Mouse (Mus musculus) spleen, postnatal 4 days (tissue): Measurements from ENCODE around the gene Crp.

Experiments
- DNase-seq, 2 experiments: peaks; one replicate each; pipeline ENCODE4 v3.0.0; 2022; ENCODE audit warnings: low spot score in 2 of 2

Gene Crp

DNA sequence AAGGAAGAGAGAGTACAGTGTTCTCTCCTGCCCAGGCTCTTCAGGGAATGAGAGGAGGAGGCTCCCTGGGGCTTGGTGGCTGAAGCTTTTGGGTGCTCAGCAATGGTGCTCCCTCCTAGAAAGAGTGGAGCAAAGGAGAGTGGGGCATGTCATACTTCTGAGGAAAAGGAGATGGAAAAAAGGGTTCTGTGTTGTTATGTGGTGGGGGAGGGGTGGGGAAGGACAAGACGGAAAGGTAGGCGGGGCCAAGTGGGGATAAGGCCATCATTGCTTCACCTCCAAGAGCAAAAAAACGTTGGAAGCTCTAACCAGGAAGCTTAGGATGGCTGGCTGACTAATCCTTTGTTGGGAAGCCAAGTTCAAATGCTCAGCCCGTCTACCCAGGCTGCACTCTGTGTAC lies 14.1 kb downstream of the Crp start:
- no peak for DNase-seq

DNA sequence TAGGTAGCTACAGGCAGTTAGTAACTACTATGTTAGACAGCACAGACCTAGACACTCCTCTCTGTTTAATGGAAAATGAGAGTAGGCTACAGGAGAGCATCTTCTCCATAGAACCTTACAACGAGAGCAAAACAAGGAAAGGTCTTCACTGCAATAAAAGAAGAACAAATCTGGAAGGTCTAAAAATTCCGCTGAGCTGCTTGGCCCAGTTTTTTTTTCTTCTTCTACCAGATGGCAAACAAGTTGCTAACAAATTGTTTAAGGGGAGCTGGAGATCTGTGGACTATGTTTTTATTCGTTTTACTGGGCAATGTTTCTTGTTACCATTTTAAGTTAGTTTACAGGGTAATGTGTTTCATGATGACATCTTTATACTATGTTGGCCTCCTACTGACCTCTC lies 53.4 kb downstream of the Crp start:
- DNase-seq = no peak

DNA sequence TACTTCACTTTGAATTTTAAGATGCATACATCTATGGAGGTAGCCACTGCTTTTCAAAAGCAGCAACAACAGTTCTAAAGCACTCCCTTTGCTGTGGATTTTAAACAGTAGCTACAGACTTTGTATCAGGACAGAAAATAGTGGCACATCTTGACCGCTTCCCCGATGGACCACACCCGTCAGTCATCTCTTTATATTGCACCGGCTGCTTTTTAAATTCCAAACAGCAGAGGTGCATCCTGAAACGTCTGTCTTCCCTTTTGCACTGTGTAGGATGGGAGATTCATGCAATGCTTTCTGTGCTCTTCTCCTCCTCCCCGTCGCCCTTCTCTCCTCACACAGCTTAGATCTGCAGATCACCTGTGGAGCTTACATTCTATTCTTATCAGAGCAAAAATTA lies 57.3 kb downstream of the Crp start:
- no peak for DNase-seq

DNA sequence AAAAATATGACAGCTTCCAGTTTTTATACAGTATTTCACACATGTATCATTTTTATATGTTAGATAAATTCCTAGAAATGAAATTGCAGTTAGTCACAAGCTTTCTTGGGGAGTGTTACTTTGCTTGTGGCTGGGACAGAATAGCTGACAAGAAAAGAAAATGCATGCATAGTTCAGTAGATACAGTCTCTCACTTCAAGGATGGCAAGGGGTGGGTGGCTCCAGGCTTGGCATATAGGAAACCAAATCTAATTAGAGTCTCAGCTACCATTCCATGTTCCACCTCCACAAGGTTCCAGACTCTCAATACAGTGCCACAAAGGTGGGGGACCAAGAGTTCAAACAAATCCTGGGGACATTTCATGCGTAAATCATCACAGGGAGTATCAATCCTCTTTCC lies 61.7 kb downstream of the Crp start:
- DNase-seq = no peak

DNA sequence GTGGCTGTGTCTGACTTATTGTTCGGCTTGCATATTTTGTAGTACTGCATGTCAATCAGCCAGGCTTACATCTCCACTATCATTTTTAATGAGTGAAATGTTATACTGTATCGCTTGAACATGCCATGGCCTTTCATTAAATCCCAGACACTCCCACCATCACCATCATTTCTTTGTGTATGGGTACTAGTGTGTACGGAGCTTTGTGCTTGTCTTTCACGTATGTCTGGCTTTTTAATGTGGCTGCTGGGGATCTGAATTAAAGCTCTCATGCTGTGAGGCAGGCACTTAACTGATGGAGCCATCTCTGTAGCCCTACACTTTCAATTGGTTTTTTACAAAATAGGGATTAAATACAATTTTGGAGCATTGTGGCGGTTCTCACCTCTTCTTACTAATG lies 81.3 kb downstream of the Crp start:
- no peak for DNase-seq

DNA sequence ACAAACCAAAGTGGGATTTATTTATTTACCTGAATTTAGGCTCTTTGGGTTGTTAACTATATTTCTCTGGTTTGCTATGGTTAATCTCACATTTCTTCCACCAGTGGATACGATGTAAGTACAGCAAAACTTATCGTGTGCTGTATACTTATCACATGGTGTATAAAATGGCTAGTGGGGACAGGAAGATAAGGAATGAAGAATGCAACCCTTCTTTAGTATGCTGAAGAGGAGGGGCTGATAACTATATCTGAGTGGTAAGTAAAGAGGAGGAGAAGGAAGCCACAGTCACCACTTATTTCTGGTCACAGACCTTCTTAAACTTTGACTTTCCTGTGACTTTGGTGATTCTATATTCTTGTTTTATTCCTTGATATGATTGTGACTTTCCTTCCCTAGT lies 87.5 kb downstream of the Crp start:
- no peak for DNase-seq

DNA sequence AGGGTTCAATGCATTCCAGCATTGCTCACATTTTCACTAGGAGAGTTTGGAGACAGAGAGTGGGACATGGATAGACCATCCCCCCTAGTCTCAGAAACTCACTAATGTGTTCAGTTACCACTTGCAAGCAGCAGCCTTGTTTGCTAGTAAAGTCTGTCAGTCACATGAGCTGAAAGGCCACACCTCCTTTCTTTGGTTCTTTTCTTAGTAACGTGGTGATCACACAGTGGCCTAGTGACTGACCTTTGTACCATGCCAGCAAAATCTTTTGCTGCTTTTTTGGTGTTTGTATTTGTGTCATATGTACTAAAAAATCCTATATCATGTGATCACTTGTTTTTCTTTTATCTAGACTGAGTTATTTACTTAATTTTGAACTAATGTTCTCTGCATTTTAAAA lies 88.0 kb downstream of the Crp start:
- DNase-seq = no peak

DNA sequence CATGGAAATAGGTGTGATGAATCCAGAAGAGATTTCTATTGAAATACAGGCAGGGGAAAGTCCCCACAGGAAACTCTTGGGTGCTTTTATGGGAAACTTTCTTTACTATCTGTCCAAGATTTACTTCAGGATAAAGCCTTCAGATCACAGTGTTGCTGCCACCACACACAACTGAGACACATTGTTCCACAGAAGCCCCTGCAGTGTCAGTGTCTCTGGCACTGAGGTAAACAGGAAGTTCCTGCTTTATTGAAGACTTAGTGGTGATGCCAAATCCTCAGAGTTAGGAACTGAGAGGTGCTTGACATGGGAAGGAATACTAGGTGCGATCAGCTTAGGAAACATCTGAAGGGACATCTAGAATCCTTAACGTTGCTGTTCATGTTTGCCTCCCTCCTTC lies 131.1 kb downstream of the Crp start:
- no peak for DNase-seq

DNA sequence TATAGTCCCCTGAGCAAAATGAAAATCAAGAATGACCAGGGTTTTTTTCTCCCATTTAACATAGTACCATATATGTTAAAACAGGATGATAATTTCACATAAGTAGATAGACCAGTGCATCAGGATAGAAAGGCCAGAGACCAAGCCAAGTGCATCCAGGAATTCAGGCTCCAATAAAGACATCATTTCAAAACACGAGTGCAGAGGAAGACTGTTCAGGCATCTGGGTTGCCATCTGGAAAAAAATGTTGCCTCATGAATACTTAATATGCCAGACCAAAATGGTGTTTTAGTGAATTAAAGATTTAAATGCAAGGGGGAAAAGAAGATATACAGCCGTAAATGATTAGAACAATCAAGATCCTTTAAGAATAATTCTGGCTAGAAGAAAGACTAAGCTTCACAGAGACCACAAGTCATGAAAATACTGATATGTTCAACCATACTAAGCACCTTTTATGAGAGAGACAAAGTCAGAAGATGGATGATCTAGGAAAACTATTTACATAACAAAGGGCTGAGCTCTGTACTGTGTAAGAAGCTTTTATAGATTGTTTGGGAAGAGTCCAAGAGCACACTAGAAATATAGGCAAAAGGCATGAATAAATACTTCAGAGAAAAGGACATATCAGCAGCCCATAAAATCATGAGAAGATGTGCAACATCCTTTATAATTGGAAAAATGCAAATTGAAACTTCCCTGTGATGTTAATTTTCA lies 149.3 kb downstream of the Crp start:
- no peak for DNase-seq

DNA sequence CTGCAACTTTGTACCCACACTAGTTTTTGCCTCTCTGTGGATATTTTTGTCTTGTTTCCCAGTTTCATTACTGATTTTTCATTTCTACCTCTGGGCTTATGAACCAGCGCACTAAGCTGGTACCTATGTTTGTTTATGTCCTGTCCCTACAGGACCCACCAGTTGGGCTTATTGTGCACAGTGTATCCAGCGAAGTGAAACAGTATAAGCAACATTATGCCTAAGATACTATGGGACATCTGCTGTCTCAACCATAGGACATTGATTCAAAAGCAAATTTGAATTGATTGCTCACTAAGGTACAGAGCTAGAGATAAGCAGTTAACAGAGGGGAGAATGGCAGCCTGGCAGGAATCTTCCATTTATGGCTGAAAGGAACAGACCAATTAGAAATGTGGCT lies 150.3 kb downstream of the Crp start:
- DNase-seq = no peak

DNA sequence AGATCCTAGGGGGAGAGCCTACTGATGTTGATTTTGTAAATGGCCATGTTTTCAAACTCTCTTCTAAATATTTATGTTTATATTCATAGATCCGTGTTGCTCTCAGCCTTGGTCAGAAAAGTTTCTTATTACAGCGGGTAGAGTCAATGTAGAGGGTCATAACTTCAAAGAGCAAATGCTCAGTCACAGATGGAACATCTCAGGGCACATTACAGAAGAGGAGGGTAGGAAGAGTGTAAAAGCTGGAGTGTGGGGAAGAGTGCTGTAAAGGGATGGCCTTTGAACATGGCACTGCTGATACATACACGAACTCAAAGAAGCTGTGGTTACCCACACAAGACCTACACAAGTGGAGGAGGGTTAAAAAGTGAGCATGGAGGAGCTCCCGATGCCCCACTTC lies 177.4 kb downstream of the Crp start:
- no peak for DNase-seq

DNA sequence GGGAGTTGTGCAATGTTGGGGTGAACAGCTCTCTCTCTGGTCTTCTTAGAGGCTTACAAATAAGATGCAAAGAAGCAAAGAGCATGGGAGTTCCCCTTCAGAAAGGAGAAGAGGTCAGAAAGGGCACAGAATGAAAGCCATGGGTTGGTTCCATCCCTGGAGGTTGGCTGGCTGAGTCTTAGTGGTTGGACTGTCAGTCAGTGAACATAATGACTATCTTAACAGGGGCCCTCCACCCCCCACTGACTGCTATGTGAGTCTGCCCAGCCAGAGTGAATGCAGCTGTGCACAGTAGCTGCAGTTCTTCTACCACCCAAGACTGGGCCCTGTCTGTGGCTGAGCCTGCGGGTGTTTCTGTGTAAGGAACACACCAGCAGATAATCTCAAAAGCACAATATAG lies 178.8 kb downstream of the Crp start:
- DNase-seq = no peak
